Mouse (Mus musculus): ENCODE results near the gene Prkca. TPM values are rescaled to one million over a fixed set of nuclear protein-coding genes. Genes with fewer than 3 reads are reported as not detected.

Gene Prkca
- total RNA-seq, 2 experiments from 2014 or later, result 35.5 to 36.3 TPM

DNA sequence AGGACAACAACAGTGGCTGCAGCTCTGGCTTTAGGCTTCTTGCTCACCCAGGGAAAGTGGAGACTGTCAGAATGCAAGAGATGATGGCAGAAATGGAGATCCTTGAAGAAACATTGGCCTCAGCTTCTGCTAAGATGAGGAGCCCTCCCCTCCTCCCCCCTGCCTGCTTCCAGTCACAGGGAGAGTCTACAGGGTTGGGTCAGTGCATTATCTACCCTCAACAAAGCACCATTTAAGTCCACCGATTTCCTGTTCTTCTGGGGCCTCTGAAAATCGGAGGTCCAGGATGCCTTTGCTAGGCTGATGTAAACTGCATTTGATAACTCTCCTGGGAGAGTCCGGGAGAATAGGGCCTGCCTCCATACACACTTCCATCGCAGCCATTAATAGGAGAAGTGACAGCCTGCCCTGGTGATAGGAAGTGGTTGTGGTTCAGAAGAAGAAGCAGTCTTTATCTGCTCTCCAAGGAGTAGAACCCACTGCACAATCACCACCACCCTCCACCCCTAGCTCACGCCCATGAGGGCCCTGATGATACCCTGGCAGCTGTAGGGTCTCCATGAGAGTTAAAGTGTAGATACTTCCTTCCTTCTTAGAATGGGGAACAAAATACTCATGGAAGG is 108.5 kb downstream of the Prkca start:
- DNase-seq, result no peak

DNA sequence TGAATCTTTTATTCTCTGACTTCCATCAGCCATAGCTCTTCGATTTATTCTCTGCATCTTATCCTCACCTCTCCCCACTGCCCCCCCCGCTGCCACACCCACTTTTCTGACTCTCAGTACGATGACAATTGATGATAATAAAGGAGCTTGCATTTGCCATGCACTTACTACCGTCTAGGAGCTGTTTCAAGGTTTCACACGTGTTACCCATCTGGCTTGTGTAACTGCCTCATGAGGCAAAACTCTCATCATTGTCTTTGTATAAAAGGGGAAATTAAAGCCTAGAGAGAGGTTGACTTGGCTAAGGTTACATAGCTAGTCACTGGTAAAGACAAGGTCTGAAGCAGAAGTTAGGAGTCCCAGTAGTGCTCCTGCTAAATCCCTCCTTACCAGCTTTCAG is 110.7 kb downstream of the Prkca start:
- DNase-seq, result no peak

- no peak for DNase-seq
Observed at GRCm38 (mm10) chr11:108230101-108230500, 113.6 kb downstream of the Prkca start.

DNA sequence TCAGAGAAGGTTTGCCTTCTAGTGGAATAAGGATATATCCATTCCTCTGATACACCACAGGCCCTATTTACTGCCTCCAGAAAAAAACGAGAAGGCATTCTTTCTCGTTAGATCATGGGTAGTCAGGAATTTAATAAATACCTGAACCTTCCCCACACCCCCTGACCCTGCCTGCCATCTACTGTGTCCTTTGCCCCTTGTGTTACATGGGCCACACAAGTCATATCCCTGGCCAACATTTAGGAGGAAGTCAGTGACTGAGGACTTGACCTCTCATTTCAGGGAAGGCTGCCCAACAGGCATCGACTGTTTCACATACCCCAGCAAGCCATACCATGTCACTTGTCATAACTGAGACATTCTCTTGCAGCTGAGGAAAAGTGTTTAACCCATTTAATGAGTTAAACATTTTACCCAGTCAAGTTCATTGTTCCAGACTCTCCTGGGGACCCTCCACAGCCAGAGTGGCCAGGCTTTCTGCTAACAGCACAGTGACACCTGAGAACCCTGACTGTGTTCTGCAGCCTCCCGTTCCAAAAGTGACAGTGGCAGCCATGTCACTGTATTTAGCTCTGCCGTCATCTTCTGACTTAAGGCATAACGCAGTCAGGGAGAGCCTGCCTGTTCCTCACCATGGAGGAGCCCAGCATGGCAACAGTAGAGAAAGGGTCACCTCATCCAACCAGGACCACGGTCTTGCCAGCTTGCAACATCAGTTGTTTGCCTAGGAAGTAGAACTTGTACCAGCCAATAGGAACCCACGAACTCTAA is 114.4 kb downstream of the Prkca start:
- no peak for DNase-seq

DNA sequence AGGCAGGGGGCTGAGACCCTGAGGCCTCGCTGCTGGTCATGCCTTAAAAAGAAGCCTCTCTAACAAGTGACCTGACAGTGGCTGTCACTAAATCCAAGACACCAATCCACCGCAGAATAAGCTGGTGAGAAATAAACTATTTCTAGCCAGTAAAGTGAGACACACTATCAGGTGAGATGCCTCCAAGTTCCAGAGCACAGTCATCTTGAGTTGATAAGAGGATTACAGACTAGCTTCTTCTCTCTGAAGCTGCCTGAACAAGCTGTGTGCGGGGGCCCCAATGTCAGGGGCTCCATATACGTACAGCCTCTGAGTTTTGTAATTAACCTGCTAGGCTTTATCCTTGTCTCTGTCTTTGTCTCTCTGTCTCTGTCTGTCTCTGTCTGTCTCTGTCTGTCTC is 115.2 kb downstream of the Prkca start:
- no peak for DNase-seq

DNA sequence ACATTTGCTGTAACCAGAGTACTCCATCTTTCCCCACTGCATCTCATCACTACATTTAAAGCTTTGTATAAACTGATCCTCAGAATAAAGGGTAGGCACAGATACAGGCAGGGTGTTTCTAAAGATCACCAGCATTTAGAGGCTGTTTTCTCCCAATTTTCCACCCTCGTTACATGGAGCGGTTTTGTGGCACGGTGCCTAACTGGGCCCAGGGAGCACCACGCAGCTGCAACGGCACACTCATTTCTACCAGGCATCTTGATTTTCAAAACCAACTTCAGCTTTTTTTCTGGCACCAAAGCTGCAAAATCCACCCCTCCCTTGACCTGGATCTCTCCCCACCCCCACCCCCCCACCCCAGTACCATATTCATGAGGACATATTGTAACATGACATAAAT is 117.5 kb downstream of the Prkca start:
- no peak for DNase-seq

DNA sequence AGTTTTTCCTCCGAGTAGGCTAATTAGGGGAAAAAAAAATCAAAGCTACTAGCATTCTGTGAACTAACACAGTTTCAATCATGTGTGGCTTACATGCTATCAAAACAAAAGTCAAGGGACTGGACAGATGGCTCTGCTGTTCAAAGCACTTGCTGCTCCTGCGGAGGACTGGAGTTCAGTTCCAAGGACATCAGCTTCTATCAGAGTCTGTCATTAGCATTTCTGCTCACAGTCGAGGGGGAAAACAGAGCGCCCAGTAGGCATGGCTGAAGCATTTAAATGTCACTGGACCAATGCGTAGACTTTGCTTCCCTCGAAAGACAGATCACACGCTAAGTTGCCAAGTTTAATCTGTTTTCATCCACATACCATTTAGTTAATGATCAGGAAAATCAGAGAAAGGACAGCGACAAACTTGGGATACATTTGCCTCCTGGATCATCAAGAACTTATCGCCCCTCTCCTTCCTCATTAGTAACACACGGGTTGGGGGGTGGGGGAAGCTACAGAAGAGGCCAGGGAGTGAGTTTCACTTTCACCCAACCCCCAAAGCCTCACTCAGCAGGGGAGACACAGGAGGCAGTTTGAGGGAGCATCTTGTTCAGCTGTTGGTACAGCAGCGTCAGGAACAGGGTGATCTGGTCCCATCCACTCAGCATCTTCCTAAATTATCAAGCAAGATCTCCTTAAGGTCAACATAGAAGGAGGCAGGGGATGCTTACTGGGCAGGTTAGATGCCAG is 119.3 kb downstream of the Prkca start:
- no peak for DNase-seq

GRCm38 (mm10) chr11:108223613-108224232 is 120.0 kb downstream of the Prkca start:
- DNase-seq, result no peak

DNA sequence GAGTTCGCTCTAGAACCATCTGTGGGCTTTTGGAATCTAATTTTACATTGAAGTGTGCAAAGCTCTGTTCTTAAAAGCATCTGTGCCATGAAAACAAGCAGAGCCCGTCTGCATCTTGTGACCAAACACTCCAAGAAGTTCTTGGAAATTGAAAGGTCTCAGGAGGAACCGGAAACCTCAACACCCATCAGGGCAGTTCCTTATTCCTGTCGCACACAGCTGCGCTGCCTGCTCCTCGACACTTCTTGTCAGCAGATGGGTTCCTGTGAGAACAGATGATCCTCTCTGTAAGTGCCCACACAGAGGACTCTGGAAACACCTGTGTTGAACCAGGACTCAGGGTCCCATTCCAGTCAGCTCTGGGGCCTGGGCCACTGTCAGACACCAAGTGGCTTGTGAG is 120.6 kb downstream of the Prkca start:
- DNase-seq, result peak; percentile 45 to 64

GRCm38 (mm10) chr11:108222616-108223015 is 121.1 kb downstream of the Prkca start:
- DNase-seq, result peak; percentile 45 to 72

DNA sequence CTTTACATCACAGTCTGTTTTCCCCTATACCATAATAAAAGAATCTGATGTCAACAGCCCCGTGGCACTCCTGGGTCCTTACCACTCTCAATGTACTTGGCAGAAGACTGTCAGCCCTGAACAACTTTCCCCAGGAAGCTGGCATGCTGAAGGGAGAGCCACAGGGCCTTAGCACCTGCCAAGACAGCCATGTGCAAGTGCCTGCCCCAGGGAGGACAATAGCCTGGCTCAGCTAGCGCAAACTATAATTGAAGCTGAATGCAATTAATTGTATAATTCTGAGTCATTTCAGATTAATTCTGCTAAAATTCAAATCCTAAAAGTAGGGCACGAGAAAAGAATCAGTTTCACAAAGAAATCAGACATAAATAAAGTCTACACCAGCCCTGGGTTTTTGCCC is 121.7 kb downstream of the Prkca start:
- DNase-seq, result no peak

DNA sequence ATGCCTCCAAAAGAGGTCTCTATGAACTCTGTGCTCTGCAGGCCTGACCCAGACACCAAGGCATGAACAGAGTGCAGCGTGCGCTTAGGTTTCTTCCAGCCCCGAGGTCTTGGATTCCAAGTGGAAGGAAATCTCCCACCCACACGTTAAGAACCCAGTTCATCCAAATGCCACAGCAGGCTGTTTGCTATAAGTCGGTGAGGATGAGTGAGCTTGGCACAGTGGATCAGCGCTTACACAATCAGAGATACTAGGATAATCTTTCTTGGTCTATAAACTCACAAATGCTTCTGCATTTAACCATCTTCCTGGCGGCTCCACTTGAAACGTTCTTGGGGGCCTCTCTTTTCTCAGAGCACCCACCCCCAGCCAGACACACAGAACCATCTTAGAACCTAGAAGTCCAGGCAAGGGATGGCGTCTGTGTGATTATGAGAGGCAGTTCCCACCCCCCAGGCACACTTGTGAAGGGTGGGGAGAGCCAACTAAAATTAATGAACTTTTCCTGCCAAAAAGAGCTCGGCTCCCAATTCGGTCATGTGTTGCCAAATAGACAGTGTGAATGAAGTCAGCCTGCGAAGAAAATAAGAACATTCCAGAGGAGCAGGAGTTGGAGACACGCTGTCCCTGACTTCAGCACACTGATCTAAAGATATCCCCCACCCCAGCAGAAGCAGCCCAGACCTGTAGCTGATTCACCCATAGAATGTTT is 122.4 kb downstream of the Prkca start:
- peak in 1 of 2 experiments; percentile 47 for DNase-seq

DNA sequence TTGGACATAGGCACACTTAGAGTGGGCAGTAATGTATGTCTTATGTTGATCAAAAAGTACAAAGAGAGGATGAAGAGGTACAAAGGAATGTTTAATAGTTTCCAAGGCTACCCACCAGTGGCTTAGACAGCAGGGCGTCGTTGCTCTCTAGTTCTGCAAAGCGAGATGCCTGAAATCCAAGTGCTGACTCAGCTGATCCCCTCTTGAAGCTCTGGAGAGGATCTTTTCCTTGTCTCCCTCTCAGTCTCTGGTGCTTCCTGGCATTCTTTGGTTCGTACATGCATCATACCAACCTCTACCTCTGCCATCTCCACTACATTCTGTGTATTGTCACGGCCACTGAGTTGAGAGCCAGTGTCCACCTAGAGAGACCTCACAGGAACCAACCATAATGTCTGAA is 123.1 kb downstream of the Prkca start:
- no peak for DNase-seq

GRCm38 (mm10) chr11:108217043-108217442 is 126.7 kb downstream of the Prkca start:
- no peak for DNase-seq

DNA sequence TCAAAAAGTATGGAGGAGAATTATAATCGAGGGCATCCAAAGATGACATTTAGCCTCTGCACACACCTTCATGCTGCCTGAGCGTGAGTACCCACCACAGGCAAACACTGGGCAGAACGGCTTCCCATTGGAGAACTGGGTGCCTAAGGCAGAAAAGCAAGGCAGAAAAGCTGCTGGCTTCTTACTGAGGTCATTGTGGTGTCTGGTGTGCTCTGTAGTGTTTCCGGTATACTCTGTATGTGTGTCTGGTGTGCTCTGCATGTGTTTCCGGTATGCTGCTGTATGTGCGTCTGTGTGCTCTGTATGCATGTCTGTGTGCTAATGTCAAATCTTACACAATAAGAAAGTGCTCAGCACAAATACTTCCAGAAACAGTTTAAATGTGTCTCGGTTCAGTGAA is 127.7 kb downstream of the Prkca start:
- no peak for DNase-seq

GRCm38 (mm10) chr11:108215466-108215865 is 128.3 kb downstream of the Prkca start:
- DNase-seq, result peak; percentile 90 to 92

DNA sequence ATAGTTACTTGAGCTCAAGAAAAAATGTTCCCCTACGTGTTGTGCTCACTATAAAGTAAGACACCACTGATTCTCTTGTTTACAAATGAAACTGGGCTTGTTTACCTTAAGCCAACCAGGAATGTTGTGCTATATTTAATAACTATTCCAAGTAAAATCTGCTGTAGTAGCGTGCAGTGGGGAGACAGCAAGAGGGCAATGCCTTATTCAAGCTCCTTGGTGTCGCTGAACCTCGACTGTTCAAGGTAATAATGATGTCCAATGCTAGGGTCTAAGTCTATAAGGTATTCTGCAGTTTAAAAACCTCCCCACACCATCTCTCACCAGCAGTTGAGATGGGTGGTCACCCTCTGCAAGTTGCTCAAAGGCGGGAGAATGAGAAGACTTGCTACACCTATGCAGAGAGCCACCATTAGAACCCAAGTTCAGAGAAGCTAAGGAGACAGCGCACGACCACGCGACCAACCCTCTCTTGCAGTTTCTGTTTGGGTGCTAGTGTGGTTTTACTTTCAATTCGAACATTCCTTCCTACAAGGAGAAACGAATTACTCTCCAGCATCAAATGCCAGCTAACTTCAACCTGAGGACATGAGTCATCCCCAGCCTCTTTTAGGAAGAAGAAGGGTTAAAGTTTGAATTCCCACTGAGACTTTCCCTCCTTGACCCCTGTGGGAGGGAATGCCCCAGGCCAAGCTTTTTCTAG is 129.1 kb downstream of the Prkca start:
- no peak for DNase-seq

DNA sequence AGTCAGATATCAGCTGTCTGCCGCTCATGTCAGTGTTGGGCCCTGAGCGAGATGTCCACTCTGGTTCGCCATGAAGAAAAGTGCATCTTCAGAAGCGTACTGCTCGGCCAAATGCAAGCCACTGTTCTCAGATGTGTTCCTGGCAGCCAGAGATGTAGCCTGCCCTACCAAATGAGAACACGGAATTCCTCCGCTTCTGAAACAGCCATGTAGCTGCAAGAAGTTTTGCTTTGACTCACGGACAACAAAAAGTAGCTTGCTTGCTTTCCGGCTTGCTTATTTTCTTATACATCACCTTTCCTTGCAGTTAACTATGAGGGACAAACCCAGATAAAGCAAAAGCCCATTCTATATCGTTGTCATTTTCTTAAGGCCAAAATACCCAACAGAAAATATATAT is 129.9 kb downstream of the Prkca start:
- no peak for DNase-seq

DNA sequence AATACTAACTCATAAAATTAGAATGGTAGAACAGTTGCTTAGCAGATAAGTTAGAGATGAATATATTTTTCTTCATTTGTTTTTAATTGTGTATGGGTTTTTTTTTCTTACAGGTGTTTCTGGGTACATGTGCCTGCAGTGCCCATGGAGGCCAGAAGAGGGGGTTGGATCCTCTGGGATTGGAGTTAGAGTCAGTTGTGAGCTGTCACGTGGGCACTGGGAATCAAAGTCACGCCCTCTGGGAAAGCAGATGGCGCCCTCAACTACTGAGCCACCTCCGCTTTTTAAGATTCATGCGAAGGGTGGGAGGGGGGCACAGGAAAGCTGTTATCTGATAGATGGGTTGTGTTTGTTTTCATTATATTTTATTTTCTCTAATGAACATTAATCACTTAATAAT is 131.1 kb downstream of the Prkca start:
- DNase-seq, result no peak

- no peak for DNase-seq
Observed at GRCm38 (mm10) chr11:108212030-108212429, 131.7 kb downstream of the Prkca start.

- DNase-seq, result no peak
Observed at GRCm38 (mm10) chr11:108210749-108211148, 133.0 kb downstream of the Prkca start.

DNA sequence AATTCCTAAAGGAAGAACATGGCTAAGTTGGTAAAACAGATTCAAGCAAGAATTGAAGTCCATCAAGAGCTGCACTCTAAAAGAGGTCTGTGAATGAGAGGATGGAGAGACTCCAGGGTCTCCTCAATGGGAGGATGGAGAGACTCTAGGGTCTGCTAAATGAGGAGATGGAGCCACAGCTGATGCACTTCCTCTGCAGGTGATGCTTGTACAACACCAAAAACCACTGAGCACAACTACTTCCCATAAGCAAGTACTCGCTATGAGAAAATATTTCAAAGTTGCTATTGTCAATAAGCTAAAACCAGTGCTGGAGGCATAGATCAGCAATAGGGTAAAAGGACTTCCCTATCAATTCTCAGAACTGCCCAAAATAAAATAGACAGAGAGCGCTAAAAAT is 137.1 kb downstream of the Prkca start:
- no peak for DNase-seq
